Mouse (Mus musculus): ENCODE data around the gene Spryd4. TPM values are rescaled to one million over a fixed set of nuclear protein-coding genes. Genes with fewer than 3 reads are reported as not detected.
A peak's percentile ranks its signal among the peaks of the same experiment; 100 is the strongest.

Spryd4 gene
- total and polyA plus RNA-seq, 3 experiments = 17.2 to 19.6 TPM; not detected in 1

GRCm38 (mm10) chr10:128185959-128186358, 25.6 kb downstream of the Spryd4 start:
- Histone ChIP-seq H3K27ac (ENCODE audit: control insufficient read depth, low read depth, low read length) (no peak overlapping the region), H3K79me2 (ENCODE audit: control insufficient read depth, insufficient read depth, low read length, poor library complexity) (no peaks in the 10 kb centered on the region), H3K9me3 (replicated peaks; ENCODE audit: insufficient read depth, low read length) (no peaks in the 10 kb centered on the region), H3K27me3 (ENCODE audit: control insufficient read depth in 1 of 2, insufficient read depth in 2 of 2, low read length in 2 of 2) (no peaks in the 10 kb centered on the region), H3K4me1 (ENCODE audit: control insufficient read depth in 1 of 2, insufficient read depth in 2 of 2, low read length in 2 of 2) (peaks cover under 1 to 14% of the 10 kb centered on the region in 2 experiments), H3K4me3 (ENCODE audit: control insufficient read depth in 1 of 2, insufficient read depth in 1 of 2, low read depth in 2 of 2, low read length in 2 of 2) (no peak overlapping the region), H3K36me3 (ENCODE audit: control insufficient read depth in 1 of 2, insufficient read depth in 2 of 2, low read length in 2 of 2) (peaks cover 0 to 13% of the 10 kb centered on the region in 2 experiments; a peak in 2 of 4 replicates), H3K9ac (ENCODE audit: control insufficient read depth, low read depth, low read length, poor library complexity, severe bottlenecking) (no peak overlapping the region)
- peak; percentile 91 for DNase-seq (ENCODE audit: low read depth, low spot score)
- TF ChIP-seq RAD21 (IDR thresholded peaks at IDR 0.05; ENCODE audit: low read depth, low read length) = peak; percentile 96
- 0 out of 2 replicates have a peak, but pooled peaks have one; percentile 66 for TF ChIP-seq MYC (IDR thresholded peaks at IDR 0.05; ENCODE audit: low read depth, low read length)
- TF ChIP-seq SMC3 (IDR thresholded peaks at IDR 0.05; ENCODE audit: low read depth, low read length) = peak; percentile 83
- 0 out of 2 replicates have a peak, but pooled peaks have one; percentile 29 for TF ChIP-seq TBP (IDR thresholded peaks at IDR 0.05; ENCODE audit: low read depth, low read length)
- peak; percentile 76 for TF ChIP-seq ZC3H11A (IDR thresholded peaks at IDR 0.05; ENCODE audit: low read depth, low read length)
- TF ChIP-seq CHD1 (IDR thresholded peaks at IDR 0.05; ENCODE audit: low read depth, low read length) = no peak
- TF ChIP-seq CTCF (IDR thresholded peaks at IDR 0.05 in 2 of 3, conservative IDR thresholded peaks at IDR 0.05 in 1 of 3; ENCODE audit: control insufficient read depth in 1 of 3, insufficient read depth in 1 of 3, low read depth in 2 of 3, low read length in 3 of 3, poor library complexity in 1 of 3, severe bottlenecking in 1 of 3) = peak in 2 of 3 experiments; percentile 87 to 99
- TF ChIP-seq SIN3A (IDR thresholded peaks at IDR 0.05; ENCODE audit: low read length) = peak; percentile 81
- TF ChIP-seq USF1 (IDR thresholded peaks at IDR 0.05; ENCODE audit: low read depth, low read length) = no peak
- peak; percentile 57 for TF ChIP-seq MAX (IDR thresholded peaks at IDR 0.05; ENCODE audit: low read length)

DNA sequence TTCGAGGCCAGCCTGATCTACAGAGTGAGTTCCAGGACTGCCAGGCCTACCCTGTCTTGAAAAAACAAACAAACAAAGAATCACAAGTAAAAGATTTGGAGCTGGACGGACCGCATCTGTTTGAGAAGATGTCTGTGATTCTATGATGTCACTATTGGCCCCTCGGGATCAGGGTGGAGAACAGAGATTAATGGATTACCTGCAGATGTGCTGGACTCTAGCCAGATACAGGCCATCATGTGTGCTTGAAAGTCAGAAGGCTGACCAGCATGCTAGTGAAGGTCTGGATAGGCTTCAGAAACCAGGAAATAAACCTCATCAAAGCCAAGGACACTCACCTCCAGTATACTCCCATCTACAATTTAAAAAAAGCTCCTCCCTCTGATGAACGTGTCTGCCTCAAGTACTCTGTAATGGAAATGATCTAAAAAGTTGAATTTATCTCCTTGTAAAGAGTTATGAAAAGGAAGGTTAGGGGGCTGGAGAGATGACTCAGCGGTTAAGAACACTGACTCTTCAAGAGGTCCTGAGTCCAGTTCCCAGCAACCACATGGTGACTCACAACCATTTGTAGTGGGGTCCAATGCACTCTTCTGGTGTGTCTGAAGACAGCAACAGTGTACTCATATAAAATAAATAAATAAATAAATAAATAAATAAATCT, 26.2 kb downstream of the Spryd4 start:
- Histone ChIP-seq H3K4me1 (ENCODE audit: control insufficient read depth in 1 of 2, insufficient read depth in 2 of 2, low read length in 2 of 2) (peaks cover 0 to 14% of the 10 kb centered on the region in 2 experiments; a peak in 3 of 4 replicates), H3K4me3 (ENCODE audit: control insufficient read depth in 1 of 2, insufficient read depth in 1 of 2, low read depth in 2 of 2, low read length in 2 of 2) (no peak overlapping the region), H3K9ac (ENCODE audit: control insufficient read depth, low read depth, low read length, poor library complexity, severe bottlenecking) (no peak overlapping the region), H3K9me3 (replicated peaks; ENCODE audit: insufficient read depth, low read length) (no peaks in the 10 kb centered on the region), H3K27ac (ENCODE audit: control insufficient read depth, low read depth, low read length) (peak overlapping the region; percentile 35; the same call in 1 of the 2 replicates), H3K36me3 (ENCODE audit: control insufficient read depth in 1 of 2, insufficient read depth in 2 of 2, low read length in 2 of 2) (peaks cover 0 to 13% of the 10 kb centered on the region in 2 experiments; a peak in 2 of 4 replicates), H3K27me3 (ENCODE audit: control insufficient read depth in 1 of 2, insufficient read depth in 2 of 2, low read length in 2 of 2) (no peaks in the 10 kb centered on the region), H3K79me2 (ENCODE audit: control insufficient read depth, insufficient read depth, low read length, poor library complexity) (no peaks in the 10 kb centered on the region)
- TF ChIP-seq POLR2AphosphoS5 (IDR thresholded peaks at IDR 0.05; ENCODE audit: borderline replicate concordance, low read depth, low read length) (no peak), MYB (IDR thresholded peaks at IDR 0.05; ENCODE audit: low read depth, low read length) (no peak), TAL1 (IDR thresholded peaks at IDR 0.05; ENCODE audit: low read length) (no peak), JUND (IDR thresholded peaks at IDR 0.05; ENCODE audit: low read depth, low read length) (no peak), EP300 (IDR thresholded peaks at IDR 0.05; ENCODE audit: low read depth in 1 of 2, low read length in 2 of 2) (0 out of 4 replicates have a peak, but pooled peaks of 1 of the 2 experiments have one; percentile 21), E2F4 (IDR thresholded peaks at IDR 0.05; ENCODE audit: borderline replicate concordance, low read depth, low read length) (no peak), MAZ (IDR thresholded peaks at IDR 0.05; ENCODE audit: low read depth, low read length) (no peak), MAX (IDR thresholded peaks at IDR 0.05; ENCODE audit: low read length) (peak; percentile 33; the same call in 1 of the 2 replicates), ZMIZ1 (IDR thresholded peaks at IDR 0.05; ENCODE audit: low read depth, low read length) (no peak), CTCF (IDR thresholded peaks at IDR 0.05 in 2 of 3, conservative IDR thresholded peaks at IDR 0.05 in 1 of 3; ENCODE audit: control insufficient read depth in 1 of 3, insufficient read depth in 1 of 3, low read depth in 2 of 3, low read length in 3 of 3, poor library complexity in 1 of 3, severe bottlenecking in 1 of 3) (no peak), ZC3H11A (IDR thresholded peaks at IDR 0.05; ENCODE audit: low read depth, low read length) (no peak), GABPA (IDR thresholded peaks at IDR 0.05; ENCODE audit: low read depth, low read length) (no peak), RAD21 (IDR thresholded peaks at IDR 0.05; ENCODE audit: low read depth, low read length) (no peak), MYC (IDR thresholded peaks at IDR 0.05; ENCODE audit: low read depth, low read length) (peak; percentile 20; the same call in 1 of the 2 replicates), TBP (IDR thresholded peaks at IDR 0.05; ENCODE audit: low read depth, low read length) (no peak), ETS1 (IDR thresholded peaks at IDR 0.05; ENCODE audit: low read depth, low read length) (no peak), BHLHE40 (IDR thresholded peaks at IDR 0.05; ENCODE audit: borderline replicate concordance, low read depth, low read length) (no peak), ELF1 (IDR thresholded peaks at IDR 0.05; ENCODE audit: low read depth, low read length) (no peak), CHD2 (IDR thresholded peaks at IDR 0.05; ENCODE audit: low read length) (no peak), MAFK (IDR thresholded peaks at IDR 0.05; ENCODE audit: borderline replicate concordance, low read depth, low read length) (no peak), MXI1 (IDR thresholded peaks at IDR 0.05; ENCODE audit: low read depth, low read length) (0 out of 2 replicates have a peak, but pooled peaks have one; percentile 20), MEF2A (IDR thresholded peaks at IDR 0.05; ENCODE audit: extremely low read depth, insufficient replicate concordance, low read depth, low read length, poor library complexity, severe bottlenecking) (no peak), KAT2A (conservative IDR thresholded peaks at IDR 0.05; ENCODE audit: low read depth, low read length) (no peak), UBTF (IDR thresholded peaks at IDR 0.05; ENCODE audit: borderline replicate concordance, insufficient read depth, low read depth, low read length) (no peak)
- DNase-seq (ENCODE audit: low read depth, low spot score) = peak; percentile 60
